Mouse (Mus musculus): ENCODE data around the gene Lpin3. TPM values are rescaled to one million over a fixed set of nuclear protein-coding genes. Genes with fewer than 3 reads are reported as not detected.

Gene Lpin3
- total RNA-seq, 2 experiments from 2014 or later = 0.53 to 0.87 TPM

- no peak for DNase-seq (ENCODE audit: low spot score in 2 of 2)
These were observed 51.9 kb downstream of the Lpin3 start for GRCm38 (mm10) chr2:160932325-160932724.

GRCm38 (mm10) chr2:160932981-160933380 lies 52.5 kb downstream of the Lpin3 start:
- DNase-seq (ENCODE audit: low spot score in 2 of 2) = no peak

GRCm38 (mm10) chr2:160933890-160934289 lies 53.4 kb downstream of the Lpin3 start:
- DNase-seq (ENCODE audit: low spot score in 2 of 2) = no peak

GRCm38 (mm10) chr2:160934451-160934850 lies 54.0 kb downstream of the Lpin3 start:
- DNase-seq (ENCODE audit: low spot score in 2 of 2) = no peak

GRCm38 (mm10) chr2:160940930-160941709 lies 60.6 kb downstream of the Lpin3 start:
- DNase-seq (ENCODE audit: low spot score in 2 of 2) = no peak

- no peak for DNase-seq (ENCODE audit: low spot score in 2 of 2)
These were observed 62.0 kb downstream of the Lpin3 start for GRCm38 (mm10) chr2:160942443-160942842.

GRCm38 (mm10) chr2:160951595-160951994 lies 71.1 kb downstream of the Lpin3 start:
- DNase-seq (ENCODE audit: low spot score in 2 of 2) = peak in 1 of 2 experiments; percentile 39

GRCm38 (mm10) chr2:160953131-160953873 lies 72.8 kb downstream of the Lpin3 start:
- no peak for DNase-seq (ENCODE audit: low spot score in 2 of 2)

GRCm38 (mm10) chr2:160954541-160954940 lies 74.1 kb downstream of the Lpin3 start:
- peak in 1 of 2 experiments; percentile 40 for DNase-seq (ENCODE audit: low spot score in 2 of 2)

- peak; percentile 43 to 54 for DNase-seq (ENCODE audit: low spot score in 2 of 2)
These were observed 74.9 kb downstream of the Lpin3 start for GRCm38 (mm10) chr2:160955331-160955730.

Other genes starting within 250 kb of the Lpin3 start
- gene Top1, start 234.8 kb upstream of the Lpin3 start, total RNA-seq (2021) = 10 to 100 TPM; 75.2 to 78.7 TPM
- gene Plcg1, start 149.4 kb upstream of the Lpin3 start, total RNA-seq (2021) = 100 to 1,000 TPM; 109 to 113 TPM
- gene Zhx3, start 7.7 kb upstream of the Lpin3 start, total RNA-seq (2021) = 10 to 100 TPM; 64.4 to 70.2 TPM
- gene Emilin3, start 31.7 kb downstream of the Lpin3 start, total RNA-seq (2021) = under 1 TPM in 1 of 2 experiments, not detected in 1; 0.26 TPM
- 10 to 100 TPM; 54.4 to 66.7 TPM for gene Chd6, start 228.4 kb downstream of the Lpin3 start, total RNA-seq (2021)